Mouse (Mus musculus) limb, embryonic 11.5 days (tissue): ENCODE measurements around the gene Utrn. TPM values are rescaled to one million over a fixed set of nuclear protein-coding genes. Genes with fewer than 3 reads are reported as not detected.
A peak's percentile ranks its signal among the peaks of the same experiment; 100 is the strongest.

Experiments used
- ATAC-seq: fragments of 200-750 bp; cut with Nextera tagmentation; 2 replicates; pipeline ENCODE4 v1.8.0; 2017; ENCODE audit warnings: low read depth; ENCODE audit not compliant: insufficient number of reproducible peaks, low FRiP score, low TSS enrichment
- DNase-seq: peaks from one replicate; pipeline ENCODE4 v3.0.0-alpha.2; 2015; ENCODE audit warnings: low spot score
- H3K27ac ChIP-seq: fragments of 300-500 bp; sonication (generic); replicated peaks from 2 replicates; pipeline ENCODE4 v1.5.1; 2014; ENCODE audit warnings: low read depth, mild to moderate bottlenecking, low read length
- H3K27me3 ChIP-seq: fragments of 300-500 bp; sonication (generic); 2 replicates; pipeline ENCODE4 v1.6.1; 2014; ENCODE audit warnings: mild to moderate bottlenecking, low read length, mixed read lengths; ENCODE audit not compliant: control insufficient read depth, insufficient read depth
- H3K36me3 ChIP-seq: fragments of 300-500 bp; sonication (generic); 2 replicates; pipeline ENCODE4 v1.6.1; 2014; ENCODE audit warnings: mild to moderate bottlenecking, low read length, moderate library complexity, mixed read lengths; ENCODE audit not compliant: control insufficient read depth, insufficient read depth
- H3K4me1 ChIP-seq: fragments of 300-500 bp; sonication (generic); 2 replicates; pipeline ENCODE4 v1.6.1; 2014; ENCODE audit warnings: low read length, mixed read lengths; ENCODE audit not compliant: control insufficient read depth, insufficient read depth
- H3K4me2 ChIP-seq: fragments of 300-500 bp; sonication (generic); 2 replicates; pipeline ENCODE4 v1.6.1; 2014; ENCODE audit warnings: low read depth, mild to moderate bottlenecking, moderate library complexity; ENCODE audit not compliant: severe bottlenecking
- H3K4me3 ChIP-seq: fragments of 300-500 bp; sonication (generic); 2 replicates; pipeline ENCODE4 v1.5.1; 2014; ENCODE audit warnings: low read depth, low read length
- H3K9ac ChIP-seq: fragments of 300-500 bp; sonication (generic); 2 replicates; pipeline ENCODE4 v1.6.1; 2014; ENCODE audit warnings: mild to moderate bottlenecking, low read length
- H3K9me3 ChIP-seq: fragments of 300-500 bp; sonication (generic); 2 replicates; pipeline ENCODE4 v1.6.1; 2016; ENCODE audit warnings: low read length; ENCODE audit not compliant: control insufficient read depth
- WGBS: fragments of 180-500 bp; shearing (Covaris S2); extraction: QIAGEN DNeasy Blood & Tissue Kit; methylation state at CpG from one replicate; pipeline ENCODE4 v1.1.7; 2014; 5-methylcytosine and 5-hydroxymethylcytosine counted together
- polyA plus RNA-seq: library from polyadenylated mRNA; unstranded; fragments of >200 nt; fragmentation: Nextera tagmentation; extraction: Ambion mirVana; gene quantifications from 2 replicates; pipeline ENCODE4 v1.2.1, GENCODE M21; 2014

The Utrn gene
- polyA plus RNA-seq, 1 experiment from 2014 or later = 41.0 TPM

DNA sequence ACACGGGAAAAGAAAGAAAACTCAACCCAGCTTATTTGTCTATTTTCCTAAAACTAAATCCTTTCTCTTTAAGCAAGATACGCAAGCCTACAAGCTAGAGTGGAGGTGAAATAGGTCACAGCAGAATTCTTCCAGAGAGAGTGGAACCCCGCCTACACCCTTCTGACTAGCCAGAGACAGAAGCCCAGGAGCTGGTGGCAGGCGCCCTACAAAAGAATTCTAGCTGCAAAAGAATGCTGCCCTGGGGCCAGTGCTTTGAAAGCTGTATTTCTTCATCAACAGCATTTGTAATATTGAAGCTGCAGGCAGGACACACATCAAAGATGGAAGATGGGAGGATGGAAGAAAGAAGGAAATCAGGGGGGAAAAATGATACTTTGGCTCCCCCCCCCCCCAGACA is 12.7 kb upstream of the Utrn start:
- Histone ChIP-seq H3K9me3 (no peaks in the 10 kb centered on the region), H3K36me3 (no peaks in the 10 kb centered on the region), H3K4me2 (no peak overlapping the region), H3K27me3 (no peaks in the 10 kb centered on the region), H3K4me3 (no peak overlapping the region), H3K4me1 (no peaks in the 10 kb centered on the region), H3K27ac (no peak overlapping the region), H3K9ac (no peak overlapping the region)
- ATAC-seq (no peak), DNase-seq (no peak)
- WGBS = 80% methylated on average over 4 of the region's 4 CpGs

- H3K9me3 ChIP-seq = no peaks in the 10 kb centered on the region
- no peak for ATAC-seq
- H3K9ac ChIP-seq = no peak overlapping the region
- no peak overlapping the region for H3K27ac ChIP-seq
- no peak overlapping the region for H3K4me2 ChIP-seq
- H3K36me3 ChIP-seq = no peaks in the 10 kb centered on the region
- H3K4me1 ChIP-seq = no peaks in the 10 kb centered on the region
- no peak for DNase-seq
- H3K27me3 ChIP-seq = no peaks in the 10 kb centered on the region
- H3K4me3 ChIP-seq = no peak overlapping the region
- WGBS = 8% methylated on average over 3 of the region's 3 CpGs
These were observed 10.1 kb upstream of the Utrn start for GRCm38 (mm10) chr10:12879313-12879695.

GRCm38 (mm10) chr10:12878661-12879312 is 9.6 kb upstream of the Utrn start:
- Histone ChIP-seq H3K4me1 (no peaks in the 10 kb centered on the region), H3K4me3 (no peak overlapping the region), H3K9ac (no peak overlapping the region), H3K36me3 (no peaks in the 10 kb centered on the region), H3K4me2 (0 out of 2 replicates have a peak overlapping the region, but pooled peaks have one; percentile 16), H3K9me3 (no peaks in the 10 kb centered on the region), H3K27me3 (no peaks in the 10 kb centered on the region), H3K27ac (no peak overlapping the region)
- 5% methylated on average over 14 of the region's 14 CpGs for WGBS
- peak; percentile 63 for ATAC-seq
- peak; percentile 64 for DNase-seq

- H3K9me3 ChIP-seq = no peaks in the 10 kb centered on the region
- no peaks in the 10 kb centered on the region for H3K4me1 ChIP-seq
- DNase-seq = no peak
- 88% methylated on average over 3 of the region's 3 CpGs for WGBS
- H3K27me3 ChIP-seq = no peaks in the 10 kb centered on the region
- H3K27ac ChIP-seq = no peak overlapping the region
- ATAC-seq = no peak
- no peak overlapping the region for H3K4me3 ChIP-seq
- H3K9ac ChIP-seq = no peak overlapping the region
- no peak overlapping the region for H3K4me2 ChIP-seq
- H3K36me3 ChIP-seq = no peaks in the 10 kb centered on the region
These were observed 7.3 kb upstream of the Utrn start for GRCm38 (mm10) chr10:12876426-12876825.

- Histone ChIP-seq H3K9ac (no peak overlapping the region), H3K4me2 (no peak overlapping the region), H3K4me1 (no peaks in the 10 kb centered on the region), H3K36me3 (no peaks in the 10 kb centered on the region), H3K4me3 (no peak overlapping the region), H3K27me3 (no peaks in the 10 kb centered on the region), H3K27ac (no peak overlapping the region), H3K9me3 (no peaks in the 10 kb centered on the region)
- WGBS = 88% methylated on average over 4 of the region's 4 CpGs
- no peak for ATAC-seq
- DNase-seq = no peak
These were observed 6.2 kb upstream of the Utrn start for GRCm38 (mm10) chr10:12875410-12875809.

GRCm38 (mm10) chr10:12874577-12875277 is 5.6 kb upstream of the Utrn start:
- no peak overlapping the region for H3K4me2 ChIP-seq
- no peak overlapping the region for H3K27ac ChIP-seq
- WGBS = 80% methylated on average over 8 of the region's 8 CpGs
- no peak overlapping the region for H3K9ac ChIP-seq
- no peaks in the 10 kb centered on the region for H3K36me3 ChIP-seq
- H3K4me3 ChIP-seq = no peak overlapping the region
- DNase-seq = no peak
- H3K4me1 ChIP-seq = no peaks in the 10 kb centered on the region
- ATAC-seq = no peak
- no peaks in the 10 kb centered on the region for H3K27me3 ChIP-seq
- H3K9me3 ChIP-seq = no peaks in the 10 kb centered on the region

- ATAC-seq (no peak), DNase-seq (no peak)
- 0 out of 2 replicates have a peak, but pooled peaks cover 3% of the 10 kb centered on the region for H3K4me1 ChIP-seq
- no peaks in the 10 kb centered on the region for H3K9me3 ChIP-seq
- H3K9ac ChIP-seq = no peak overlapping the region
- no peak overlapping the region; the same call in 1 of the 2 replicates for H3K27ac ChIP-seq
- no peaks in the 10 kb centered on the region for H3K27me3 ChIP-seq
- no peaks in the 10 kb centered on the region for H3K36me3 ChIP-seq
- H3K4me3 ChIP-seq = peak overlapping the region; percentile 58; the same call in 1 of the 2 replicates
- WGBS = 24% methylated on average over 1 of the region's 1 CpGs
- peak overlapping the region; percentile 87 for H3K4me2 ChIP-seq
These were observed 681 bp upstream of the Utrn start for GRCm38 (mm10) chr10:12869846-12870245.

DNA sequence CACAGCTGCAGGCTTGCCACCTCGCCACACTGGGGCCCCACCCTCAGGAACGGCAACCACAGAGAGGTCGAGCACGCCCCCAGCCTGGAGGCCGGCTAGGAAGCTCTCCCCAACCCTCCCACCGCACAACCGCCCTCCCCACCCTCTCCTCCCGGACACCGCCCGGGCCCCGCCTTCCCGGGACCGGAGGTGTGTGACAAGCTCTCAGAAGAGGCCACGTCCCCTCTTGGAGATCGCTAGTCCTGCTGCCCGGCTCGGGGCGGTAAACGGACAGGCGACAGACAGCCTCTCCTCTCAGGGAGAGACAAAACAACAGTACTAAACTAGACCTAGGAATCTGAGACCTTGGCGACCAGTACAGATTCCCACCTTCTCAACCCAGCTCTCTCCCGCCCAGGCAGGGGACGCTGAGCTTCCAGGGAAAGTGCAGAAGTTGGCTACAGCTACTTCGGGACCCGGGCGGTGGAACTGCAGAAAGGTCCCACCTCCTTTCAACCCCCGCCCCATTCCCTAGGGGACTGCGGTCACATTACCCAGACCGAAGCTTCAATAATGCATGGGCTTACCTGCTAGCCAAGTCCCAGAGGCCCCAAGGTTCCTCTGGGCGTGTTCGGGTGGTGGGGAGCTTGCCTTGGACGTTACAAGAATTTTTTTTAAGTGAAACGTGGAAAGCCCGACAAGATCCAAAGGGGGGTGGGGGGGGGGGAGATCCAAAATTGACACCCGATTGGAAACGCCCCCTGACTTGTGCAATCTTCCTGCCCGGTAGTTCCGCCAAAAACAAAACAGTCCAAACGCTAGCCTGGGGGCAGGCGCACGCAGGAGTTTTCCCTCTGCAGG is 756 bp downstream of the Utrn start:
- Histone ChIP-seq H3K36me3 (no peaks in the 10 kb centered on the region), H3K27me3 (no peaks in the 10 kb centered on the region), H3K4me2 (peak overlapping the region; percentile 87), H3K4me1 (0 out of 2 replicates have a peak, but pooled peaks cover 3% of the 10 kb centered on the region), H3K9ac (peak overlapping the region; percentile 86), H3K4me3 (peak overlapping the region; percentile 58), H3K9me3 (no peaks in the 10 kb centered on the region), H3K27ac (peak overlapping the region; percentile 88)
- peak; percentile 85 for ATAC-seq
- DNase-seq = peak; percentile 83
- WGBS = 0% methylated on average over 38 of the region's 41 CpGs
